Mouse (Mus musculus) gastrocnemius, adult 8-10 months (tissue): ENCODE measurements around the gene Ntm. TPM values are rescaled to one million over a fixed set of nuclear protein-coding genes. Genes with fewer than 3 reads are reported as not detected.

Experiments
- DNase-seq, 2 experiments: peaks; one replicate each; pipeline ENCODE4 v3.0.0; 2022; ENCODE audit warnings: low spot score in 2 of 2
- total RNA-seq, 4 experiments: library from RNA; stranded (reverse); gene quantifications; 2 replicates each; pipeline ENCODE4 v1.2.4; 2022

The Ntm gene
- total RNA-seq, 4 experiments from 2014 or later: 0.46 to 0.92 (median 0.72) TPM

DNA sequence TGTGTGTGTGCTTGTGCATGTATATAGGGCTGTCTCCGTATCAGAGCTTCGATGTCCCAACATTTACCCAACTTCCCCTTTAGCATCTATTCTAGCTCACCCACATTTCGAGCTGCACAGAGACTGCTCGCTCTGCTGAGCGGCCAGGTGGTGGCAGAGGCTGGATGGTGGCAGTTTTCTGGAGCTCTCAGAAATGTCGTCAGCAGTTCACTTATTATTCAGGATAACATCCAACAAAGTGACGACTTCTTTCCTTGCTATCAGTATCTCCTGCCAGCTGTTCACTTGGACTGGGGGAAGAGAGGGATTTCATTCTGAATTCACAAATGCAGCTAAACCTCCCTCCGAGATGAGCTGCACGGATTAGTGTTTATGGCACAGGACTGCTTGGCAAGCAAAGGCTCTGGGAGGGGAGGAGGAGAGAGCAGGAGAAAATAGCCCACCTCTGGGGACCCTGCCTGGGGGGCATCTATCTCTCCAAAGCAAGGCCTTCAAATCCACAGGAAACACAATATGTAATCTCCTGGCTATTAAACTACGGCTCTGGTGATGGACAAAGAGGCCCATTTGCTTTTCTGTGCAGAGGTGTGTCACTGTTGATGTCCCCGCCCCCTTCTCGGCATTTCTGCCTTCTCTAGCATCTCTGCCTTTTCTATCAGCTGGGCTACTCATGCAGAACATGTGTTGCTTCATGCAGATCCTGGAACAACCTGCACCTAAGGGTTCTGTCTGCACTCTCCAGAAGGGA lies 159.8 kb downstream of the Ntm start:
- no peak for DNase-seq

DNA sequence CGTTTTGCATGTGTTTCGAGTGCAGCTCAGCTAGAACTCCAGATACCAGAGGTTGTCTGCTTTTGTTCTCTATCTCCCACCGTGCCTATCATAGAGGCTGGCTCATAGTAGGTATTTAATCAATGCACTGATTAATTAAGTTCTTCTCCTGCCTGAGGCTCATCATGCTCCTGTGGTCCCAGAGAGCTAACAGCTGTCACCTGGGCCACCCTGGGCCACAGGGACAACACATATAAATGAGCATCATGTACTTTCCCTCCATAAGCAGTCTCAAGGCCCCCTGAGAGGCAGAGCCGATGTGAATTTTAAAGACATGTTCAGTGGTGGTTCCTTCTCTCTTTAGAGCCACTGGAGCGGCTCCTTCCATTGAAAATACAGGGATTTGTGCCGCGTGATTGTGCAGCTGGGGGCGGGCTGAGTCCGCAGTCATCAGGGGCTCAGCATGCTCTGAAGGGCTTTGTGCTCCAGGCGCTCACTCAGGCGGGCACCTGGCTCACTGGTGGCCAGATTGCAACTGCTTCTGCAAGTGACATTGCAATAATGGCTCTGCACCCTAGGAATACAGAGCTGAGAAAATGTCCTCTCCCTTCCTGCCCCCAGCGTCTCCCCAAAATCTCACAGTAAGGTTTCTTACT lies 160.8 kb downstream of the Ntm start:
- no peak for DNase-seq

DNA sequence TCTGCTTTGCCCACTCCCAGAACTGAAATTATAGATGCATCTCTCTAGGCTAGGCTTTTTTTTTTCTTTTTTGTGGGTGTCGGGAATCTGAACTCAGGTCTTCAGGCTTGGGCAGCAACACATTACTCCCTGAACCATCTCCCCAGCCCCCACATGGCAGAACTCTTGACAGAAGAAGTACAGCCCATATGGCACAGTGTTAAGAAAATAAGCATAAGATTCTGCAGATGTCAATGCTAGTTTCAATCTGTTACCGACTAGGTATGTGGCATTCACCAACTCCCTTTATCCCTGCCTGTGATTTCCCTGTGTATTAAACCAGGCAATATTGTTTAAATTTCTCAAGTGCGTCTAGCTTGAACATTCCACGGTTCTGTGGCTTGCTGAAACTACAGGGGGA lies 166.7 kb downstream of the Ntm start:
- DNase-seq: no peak

DNA sequence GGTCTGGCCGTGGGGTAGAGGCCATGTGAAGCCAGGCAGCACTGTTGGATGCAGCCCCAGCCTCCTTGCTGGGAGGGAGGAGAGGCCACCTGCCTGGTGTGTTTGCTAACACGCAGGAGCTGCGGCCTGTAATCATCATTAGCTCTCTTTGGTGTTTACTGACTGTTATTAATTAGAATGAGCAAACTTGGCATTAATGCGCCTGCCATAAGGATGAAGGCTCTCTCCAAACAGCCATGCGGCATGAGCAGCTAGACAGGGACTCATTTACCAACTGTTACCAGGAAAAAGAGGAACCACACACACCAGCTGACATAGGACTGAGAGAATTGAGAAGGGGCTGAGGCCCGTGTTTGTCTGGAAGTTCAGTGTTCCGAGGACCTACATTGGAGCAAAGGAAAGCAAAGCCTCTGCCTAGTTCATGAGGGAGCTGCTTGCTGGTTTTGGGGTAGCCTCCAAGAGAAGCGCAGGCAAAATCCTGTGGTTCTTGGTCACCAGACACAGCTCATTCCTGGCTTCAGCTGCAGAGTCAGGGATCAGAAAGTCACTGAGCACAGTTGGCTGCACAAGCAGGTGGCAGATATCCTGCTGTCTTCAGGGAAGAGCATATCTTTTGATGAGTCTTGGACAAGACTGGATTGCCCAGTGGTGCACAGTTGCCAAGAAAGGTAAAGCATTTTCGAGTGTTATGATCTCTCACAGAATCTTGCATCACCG lies 171.6 kb downstream of the Ntm start:
- no peak for DNase-seq

DNA sequence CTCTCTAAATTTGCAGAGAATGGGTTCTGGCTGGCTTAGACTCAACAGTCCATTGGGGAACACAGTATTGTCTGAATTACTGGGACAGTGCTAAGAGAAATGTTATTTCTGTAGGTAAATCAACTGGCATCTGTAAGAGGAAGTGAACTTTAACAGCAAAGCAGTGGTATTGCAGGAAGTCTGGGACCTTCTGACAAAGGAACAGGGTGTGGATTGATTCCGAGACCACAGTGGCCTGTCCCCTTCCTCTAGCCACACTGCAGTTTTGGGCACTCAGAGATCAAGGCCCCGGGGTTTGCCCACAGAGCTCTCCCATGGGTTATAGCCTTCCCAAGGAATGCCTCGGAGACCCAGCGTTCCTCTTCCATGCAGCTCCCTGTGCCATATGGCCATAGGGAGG lies 172.9 kb downstream of the Ntm start:
- no peak for DNase-seq

DNA sequence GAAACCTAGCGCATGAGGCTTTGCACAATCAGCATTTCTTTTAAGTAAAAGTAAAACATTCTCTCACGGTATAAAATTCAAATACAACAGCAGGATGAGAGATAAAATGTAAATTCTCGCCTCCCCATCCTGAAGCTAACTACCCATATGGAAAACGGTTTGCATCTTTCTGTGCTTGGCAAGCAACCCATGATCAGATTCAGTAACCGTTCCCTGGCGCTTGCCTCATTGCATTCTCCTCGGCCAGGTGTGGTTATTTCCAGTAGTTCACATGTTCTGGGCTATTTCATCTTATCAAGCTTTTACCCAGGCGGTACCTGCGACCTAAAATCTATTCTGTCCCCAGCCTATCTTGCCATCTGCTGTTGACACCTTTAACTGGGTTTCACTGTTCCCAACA lies 174.1 kb downstream of the Ntm start:
- DNase-seq: no peak

DNA sequence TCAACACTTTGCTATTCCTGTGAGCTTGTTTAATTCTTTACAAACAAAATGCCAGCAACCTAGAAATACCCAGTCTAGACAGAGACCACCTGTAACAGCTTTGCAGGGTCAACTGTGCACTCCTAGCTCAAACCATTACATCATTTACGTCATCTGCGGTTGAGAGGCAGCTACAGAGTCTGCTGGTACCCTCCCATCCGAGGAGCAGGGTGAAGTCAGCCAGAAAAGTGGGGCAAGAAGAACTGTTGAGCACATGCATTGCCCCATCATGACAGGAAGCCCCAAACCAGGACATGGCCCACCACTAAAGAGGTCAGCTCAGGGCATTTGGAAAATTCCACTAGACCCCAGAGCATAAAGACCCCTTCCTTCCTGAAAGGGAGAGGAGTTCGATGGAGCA lies 175.5 kb downstream of the Ntm start:
- DNase-seq: no peak

DNA sequence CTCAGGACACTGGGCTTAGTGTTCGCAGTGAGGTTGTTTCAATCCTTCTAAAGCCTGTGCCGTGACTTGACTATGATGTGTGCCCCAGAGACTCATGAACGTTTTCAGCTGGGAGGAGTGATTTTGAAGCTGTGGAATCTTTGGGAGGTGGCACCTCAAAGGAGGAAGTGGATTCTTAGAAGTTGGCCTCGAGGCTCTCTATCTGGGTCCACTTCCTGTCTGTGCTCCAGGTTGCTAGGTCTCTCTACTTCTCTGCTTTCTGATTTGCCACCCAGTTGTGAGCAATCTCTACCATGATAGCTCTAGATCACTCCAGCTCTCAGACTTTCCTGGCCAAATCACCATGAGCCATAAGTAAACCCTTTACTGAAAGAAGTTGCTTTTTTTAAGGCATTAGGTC lies 180.2 kb downstream of the Ntm start:
- DNase-seq: no peak

DNA sequence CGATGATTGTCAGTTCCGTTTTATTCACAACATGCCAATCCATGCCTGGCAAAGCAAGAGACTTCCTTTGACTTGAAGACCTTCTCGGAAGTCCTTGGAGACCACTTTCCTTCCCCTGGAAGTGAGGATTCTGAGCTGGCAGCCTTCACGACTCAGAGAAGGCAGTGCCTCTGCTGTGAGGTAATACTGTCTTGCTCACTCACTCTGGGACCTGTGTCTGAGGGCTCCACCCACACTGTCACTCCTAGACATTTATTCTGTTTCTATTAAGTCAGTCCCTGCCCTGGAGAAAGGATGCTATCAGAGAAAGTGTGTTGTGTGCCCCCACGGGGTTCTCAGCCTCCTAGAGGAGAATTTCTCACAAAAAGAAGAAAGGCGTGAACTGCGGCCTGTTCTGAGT lies 183.2 kb downstream of the Ntm start:
- no peak for DNase-seq

DNA sequence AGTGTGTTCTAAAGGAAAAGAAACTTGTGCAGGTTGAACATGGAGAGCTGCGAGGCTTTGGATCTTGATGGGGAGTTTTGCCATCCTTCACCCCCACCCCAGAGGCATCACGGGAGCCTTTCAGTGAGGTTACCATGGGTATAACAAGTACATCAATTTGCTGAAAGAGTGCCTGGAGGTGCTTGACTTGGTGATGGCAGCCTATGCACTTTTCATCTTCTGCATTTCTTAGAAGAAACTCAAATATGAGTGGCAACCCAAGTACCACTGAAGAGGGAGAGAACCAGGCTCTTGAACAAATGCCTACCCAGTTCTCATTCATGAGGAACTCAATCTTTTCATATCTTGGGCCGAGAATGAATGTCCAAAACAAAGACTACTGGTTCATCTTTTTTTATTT lies 186.0 kb downstream of the Ntm start:
- DNase-seq: no peak

DNA sequence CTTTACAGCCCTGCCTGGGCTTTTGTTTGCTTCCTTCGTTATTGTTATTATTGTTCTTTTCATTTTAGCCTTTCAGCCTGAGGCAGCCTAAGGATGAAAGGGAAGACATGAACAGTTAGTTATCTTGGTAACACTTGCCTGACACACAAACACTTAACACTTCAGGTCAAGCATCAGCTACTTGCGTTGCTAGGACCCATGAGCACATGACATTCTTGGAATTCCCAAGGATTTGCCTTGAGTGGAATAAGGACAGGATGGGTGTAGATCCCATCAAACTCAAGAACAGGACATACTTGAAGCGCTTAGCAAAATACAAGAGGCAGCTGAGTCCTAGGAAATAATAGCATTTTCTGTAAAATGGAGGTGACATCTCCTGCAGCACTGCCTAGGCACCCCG lies 186.4 kb downstream of the Ntm start:
- DNase-seq: no peak

DNA sequence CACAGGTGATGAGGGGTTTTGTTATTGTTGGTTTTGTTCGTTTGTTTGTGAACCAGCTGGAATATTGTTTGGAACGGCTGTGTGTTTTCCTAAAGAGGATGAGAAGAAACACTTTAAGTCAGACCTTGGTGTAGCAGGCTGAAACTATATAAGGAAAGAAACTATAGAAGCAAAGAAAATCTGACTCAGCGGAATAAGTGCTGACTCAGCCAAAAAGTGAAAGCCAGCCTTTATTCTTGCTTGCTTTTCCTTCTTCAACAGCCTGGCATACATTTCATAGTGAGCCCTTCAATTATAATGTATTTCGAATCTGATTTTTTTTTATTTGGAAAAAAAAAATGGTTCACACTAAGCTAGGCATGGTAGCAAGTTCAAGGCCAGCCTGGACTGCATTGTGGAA lies 186.9 kb downstream of the Ntm start:
- DNase-seq: no peak

DNA sequence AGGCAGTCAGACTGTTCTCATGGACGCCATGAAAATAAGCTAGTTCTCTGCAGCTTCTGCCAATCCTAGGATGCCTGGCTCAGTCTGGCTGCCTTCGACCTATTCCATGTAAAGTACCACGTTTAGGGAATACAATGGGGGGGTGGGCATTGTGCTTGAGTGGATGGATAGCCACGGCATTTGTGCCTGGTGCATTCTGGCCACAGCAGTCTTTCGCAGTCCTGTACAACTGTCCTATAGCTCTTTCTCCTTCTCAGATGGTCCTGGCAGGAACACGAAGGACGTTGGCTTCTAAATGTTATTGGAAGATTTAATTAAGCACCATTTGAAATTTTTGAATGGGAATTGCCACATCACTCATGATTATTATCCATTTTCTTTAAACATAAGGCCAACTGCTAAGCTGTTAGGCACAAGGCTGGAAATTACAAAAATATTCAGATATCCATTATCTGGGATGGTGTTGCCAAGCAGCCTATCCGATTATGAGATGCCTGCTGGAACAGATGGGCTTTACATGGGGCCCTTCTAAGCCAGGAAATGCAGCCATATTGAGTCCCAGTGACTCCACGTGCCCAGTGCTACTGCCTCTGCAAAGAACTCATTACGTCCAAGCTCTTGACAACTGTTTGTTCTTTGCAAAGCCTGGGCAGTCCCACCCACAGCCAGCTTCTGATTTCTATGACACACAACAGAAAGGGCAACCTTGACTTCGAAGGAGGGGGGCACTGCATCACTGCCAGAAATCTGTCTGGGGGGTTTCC lies 190.1 kb downstream of the Ntm start:
- DNase-seq: no peak

DNA sequence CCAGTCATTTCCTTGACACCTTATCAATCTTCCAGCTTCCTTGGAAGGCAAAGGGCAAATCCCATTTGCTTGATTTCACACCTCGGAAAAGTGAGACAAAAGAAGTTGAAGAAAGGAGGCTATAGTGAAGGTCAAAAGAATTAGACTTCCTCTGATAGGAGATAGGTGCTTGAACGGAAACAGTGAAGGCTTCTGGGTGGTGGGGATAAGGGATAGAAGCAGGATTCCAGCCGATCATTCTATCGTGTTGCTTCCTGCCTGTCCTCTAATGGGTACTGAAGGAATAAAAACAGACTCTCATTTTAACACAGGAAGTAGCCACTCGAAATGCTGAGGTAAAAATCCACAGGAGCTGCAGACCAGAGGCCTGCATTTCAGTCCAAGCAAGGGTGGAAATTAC lies 191.1 kb downstream of the Ntm start:
- no peak for DNase-seq

DNA sequence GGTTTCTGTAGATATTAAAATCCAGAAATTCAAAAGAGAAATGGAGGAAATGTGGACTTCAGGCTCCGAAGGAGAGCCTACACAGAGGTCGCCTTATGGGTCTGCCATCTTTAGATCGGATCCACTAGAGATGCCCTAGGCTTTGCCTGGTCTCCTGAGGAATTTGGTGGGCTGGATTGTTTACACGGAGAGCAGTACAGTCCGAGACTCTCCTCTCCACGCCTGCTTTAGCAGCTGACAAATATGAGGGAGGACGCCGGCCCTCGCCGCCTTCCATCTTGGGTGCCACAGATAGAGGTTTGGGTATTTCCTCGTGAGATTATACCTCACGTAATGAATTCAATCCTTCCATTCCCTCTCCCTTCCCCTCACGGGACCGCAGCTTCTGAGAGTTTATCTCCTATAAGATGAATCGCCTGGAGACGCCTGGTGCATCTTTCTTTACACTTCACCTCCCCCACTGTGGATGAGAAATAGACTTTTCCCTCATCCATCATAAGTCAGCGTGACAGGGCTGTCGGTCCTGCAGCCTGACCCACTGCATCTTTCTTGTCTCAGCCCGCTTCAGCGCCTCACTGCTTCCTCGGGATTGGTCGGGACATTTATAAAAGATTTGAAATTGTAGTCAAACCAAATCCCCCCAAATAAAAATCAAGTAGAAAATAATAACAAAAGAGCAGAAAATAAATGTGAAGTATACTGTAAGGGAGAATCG lies 191.7 kb downstream of the Ntm start:
- DNase-seq: no peak

DNA sequence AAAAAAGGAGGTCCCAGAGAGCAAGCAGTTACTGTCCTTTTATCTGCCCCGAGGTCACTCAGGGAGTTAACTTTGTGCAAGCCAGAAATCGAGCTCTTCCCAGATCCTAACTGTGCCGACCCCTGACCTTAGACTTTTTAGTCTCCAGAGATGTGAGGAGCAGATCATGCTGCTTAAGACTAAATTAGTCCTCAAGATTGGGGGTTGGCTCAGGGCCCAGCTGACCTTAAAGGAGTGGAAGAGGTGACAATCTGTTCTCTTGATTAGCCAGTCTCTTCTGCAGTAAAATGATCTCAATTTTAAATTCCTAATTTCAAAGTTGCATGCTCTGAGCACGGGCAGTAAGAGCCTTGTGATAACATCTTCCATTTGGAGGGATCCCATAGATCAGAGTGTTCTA lies 193.6 kb downstream of the Ntm start:
- no peak for DNase-seq

DNA sequence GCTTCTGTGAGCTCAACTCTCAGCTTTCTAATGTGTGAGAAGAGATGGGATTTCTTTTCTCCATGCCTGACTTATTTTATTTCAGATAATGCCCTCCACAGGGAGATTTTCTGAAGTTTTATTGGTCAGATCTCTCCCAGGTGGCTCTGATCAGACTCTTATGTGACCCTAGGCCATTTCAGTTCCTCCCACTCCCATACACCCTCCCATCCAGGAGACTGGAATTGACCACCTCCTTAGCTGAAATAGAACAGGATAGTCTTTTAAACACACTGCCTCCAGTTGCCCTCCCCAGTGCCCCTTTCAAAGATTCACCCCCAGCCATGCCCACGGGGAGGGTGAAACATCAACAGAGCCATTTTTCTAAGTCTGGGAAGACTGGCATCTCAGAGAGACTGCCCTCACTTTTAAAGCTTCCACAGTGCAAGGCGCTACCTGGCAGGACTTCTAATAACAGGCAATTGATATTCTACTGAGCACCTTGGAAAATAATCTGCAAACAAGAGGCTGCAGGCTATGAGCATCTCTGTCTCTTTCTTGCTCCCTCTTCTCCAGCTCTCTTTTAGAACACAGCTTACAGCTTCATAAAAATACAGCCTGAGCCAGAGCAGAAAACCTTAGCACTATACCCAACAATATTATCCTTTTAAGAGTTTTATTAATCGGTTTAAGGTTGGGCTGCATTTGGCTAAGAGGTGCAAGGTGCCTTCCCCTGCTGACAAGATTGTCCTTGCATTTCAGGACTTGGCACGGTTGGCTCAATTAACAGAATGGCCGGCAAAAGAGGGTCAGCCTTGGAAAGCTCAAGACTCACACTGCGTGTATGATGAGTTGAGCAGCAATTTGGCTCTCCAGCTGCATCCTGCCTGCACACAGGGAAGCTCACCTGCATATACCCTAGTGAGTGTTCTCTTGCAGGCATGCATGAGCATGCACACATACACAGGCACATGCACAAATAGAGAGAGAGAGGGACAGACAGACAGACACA lies 196.7 kb downstream of the Ntm start:
- no peak for DNase-seq

DNA sequence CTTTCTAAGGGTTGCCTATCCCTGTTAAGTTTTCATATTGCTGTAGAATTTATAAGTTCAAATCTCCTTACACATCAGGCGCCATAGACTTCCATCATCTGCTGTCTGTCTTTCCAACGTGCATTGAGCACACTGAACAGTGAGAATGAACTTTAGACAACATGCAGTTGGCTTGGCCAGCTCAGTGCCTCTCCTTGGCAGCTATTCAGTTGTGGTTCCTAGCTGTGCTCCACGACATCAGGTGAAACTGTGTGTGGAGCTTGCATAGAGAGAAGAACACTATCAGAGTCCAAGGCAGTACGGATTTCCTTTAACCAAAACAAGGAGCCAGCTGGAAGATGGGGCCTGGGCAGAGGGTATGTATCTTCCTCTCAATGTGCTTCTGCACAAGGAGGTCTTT lies 199.6 kb downstream of the Ntm start:
- DNase-seq: no peak

DNA sequence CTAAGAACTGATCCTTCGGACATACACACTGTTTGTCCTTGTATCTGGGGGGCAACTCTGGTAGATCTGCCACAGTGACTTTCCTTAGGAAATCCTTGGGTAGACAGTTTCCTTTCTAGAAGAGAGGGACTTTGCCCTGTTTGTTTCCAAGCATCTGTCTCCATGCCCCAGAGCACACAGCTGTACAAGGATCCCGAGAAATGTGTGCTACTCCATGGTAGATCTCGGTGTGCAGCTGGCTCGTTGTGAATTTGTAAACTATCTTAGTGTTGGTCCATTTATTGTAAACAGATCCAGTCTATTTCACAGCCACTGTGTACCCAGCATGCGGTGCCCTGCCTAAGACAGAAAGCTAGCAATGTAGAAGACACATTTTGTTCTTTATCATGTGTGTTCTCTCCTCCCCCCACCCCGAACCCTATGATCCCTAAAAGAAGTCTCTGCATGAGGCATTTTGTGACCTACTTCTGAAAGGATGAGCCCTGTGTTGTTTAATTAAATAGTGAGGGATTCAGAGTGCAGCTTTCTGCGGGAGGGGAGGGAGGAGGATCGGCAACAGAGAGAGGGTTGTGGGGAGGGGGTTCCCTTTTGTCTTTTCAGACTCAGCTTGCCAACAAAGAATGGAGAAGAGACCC lies 200.9 kb downstream of the Ntm start:
- DNase-seq: no peak

DNA sequence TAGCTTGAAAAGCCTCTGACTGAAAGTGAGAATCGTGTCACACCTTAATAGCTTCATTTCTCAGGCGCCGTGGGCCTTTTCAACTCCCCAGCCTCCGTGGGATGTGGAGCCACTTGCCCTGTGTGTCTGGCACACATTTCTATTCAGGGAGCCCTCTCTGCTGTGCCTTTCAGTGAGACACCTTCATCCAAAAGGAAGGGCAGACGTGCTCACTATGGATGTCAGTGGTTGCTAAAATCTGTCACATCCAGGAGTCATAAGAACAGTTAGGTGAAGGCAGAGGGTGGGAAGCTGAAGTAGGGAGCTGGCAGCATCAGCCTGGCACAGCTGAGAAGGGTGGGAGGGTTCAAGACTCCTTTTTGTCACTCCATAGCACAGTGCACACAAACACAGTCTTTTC lies 201.4 kb downstream of the Ntm start:
- no peak for DNase-seq
